Mouse (Mus musculus) lung, postnatal 0 days (tissue): ENCODE measurements around the gene 0610030E20Rik.

Source experiments
- CTCF ChIP-seq: IDR thresholded peaks from 2 replicates; pipeline ENCODE4 v1.5.1; 2016; ENCODE audit warnings: antibody characterized with exemption, mild to moderate bottlenecking
- EP300 ChIP-seq: IDR thresholded peaks from 2 replicates; pipeline ENCODE4 v1.6.1; 2016; ENCODE audit warnings: antibody characterized with exemption, mild to moderate bottlenecking, control low read depth

DNA sequence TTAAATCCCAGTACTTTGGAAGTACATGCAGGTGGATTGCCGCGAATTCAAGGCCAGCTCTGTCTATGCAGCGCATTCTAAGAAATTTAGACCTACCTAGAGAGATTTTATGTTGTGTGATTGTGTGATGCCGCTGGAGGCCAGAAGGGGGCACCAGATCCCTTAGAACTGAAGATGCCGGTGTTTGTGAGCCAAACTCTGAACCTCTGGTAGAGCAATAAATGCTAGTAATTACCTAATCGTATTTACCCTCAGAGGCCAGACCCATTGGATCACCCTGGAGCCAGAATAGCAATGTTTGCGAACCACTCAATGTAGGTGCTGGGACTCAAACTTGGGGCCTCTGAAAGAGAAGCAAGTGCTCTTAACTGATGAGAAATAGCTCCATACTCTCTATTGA lies 54.8 kb downstream of the 0610030E20Rik start:
- peak; percentile 86 for TF ChIP-seq CTCF
- peak; percentile 57; the same call in 1 of the 2 replicates for TF ChIP-seq EP300
